Mouse (Mus musculus) fibroblast of lung, adult 2 months (primary cell): Measurements from ENCODE around the gene Pdgfa.

Experiments used
- DNase-seq: peaks from one replicate; pipeline ENCODE4 v3.0.0-alpha.2; 2011; ENCODE audit warnings: low read depth

Gene Pdgfa

DNA sequence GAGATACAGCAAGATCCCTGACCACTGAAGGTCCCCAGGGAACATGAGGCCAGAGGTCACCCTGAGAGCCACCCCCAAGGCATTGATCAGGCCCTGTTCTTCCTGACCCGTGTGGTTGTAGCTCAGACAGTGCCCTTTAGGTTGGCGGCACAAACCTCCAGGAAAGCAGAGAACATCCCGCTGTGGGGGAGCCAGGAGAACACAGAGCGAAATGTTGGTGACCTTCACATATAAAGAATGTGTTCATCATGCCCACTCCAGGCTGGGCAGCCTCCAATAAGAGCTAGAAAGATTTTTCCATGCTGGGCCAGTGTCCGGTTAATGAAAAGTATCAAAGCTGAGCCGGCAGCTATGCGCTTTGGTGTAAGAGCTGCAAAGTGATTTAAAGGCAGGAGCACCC lies 43.2 kb downstream of the Pdgfa start:
- DNase-seq = no peak

- no peak for DNase-seq
Observed at GRCm38 (mm10) chr5:138952969-138953368, 44.2 kb downstream of the Pdgfa start.

GRCm38 (mm10) chr5:138951305-138951704 lies 45.9 kb downstream of the Pdgfa start:
- no peak for DNase-seq

DNA sequence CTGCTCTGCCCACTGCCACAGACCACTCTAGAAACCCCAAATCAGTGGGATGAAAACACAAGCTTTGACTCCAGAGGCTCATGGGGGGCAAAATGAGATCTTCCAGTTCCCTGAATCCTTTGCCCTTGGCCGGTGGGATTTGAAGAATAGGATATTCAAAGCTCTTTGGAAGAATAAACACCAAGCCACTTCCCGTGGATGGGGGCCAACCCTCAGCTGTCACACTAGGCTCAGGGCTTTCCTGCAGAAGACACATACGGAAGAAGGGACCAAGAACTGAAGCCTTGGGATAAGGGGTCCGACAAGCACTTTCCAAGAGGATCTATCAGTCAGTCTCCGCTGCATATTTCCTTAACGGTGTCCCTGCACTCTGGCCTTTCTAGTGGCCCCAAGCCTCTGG lies 48.0 kb downstream of the Pdgfa start:
- DNase-seq = no peak

- DNase-seq = no peak
Observed at GRCm38 (mm10) chr5:138948031-138948980, 48.9 kb downstream of the Pdgfa start.

DNA sequence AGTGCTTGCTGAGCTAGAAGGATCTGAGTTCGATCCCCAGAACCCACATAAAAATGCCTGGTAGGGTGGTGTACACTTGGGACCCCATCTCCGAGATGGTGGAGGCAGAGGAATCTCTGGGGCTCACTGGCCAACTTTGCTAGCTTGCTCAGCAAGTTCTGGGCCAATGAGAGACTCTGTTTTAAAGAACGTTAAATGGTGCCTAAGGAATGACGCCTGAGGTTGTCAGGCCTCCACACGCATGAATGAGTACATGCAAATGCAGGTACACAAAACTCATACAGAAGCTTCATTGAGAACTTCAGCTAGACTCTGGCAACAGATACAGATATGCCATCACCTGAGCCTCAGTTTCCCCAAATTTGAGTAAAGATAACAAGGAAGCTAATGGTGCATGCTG lies 49.7 kb downstream of the Pdgfa start:
- DNase-seq = no peak

- no peak for DNase-seq
Observed at GRCm38 (mm10) chr5:138946931-138947330, 50.2 kb downstream of the Pdgfa start.

DNA sequence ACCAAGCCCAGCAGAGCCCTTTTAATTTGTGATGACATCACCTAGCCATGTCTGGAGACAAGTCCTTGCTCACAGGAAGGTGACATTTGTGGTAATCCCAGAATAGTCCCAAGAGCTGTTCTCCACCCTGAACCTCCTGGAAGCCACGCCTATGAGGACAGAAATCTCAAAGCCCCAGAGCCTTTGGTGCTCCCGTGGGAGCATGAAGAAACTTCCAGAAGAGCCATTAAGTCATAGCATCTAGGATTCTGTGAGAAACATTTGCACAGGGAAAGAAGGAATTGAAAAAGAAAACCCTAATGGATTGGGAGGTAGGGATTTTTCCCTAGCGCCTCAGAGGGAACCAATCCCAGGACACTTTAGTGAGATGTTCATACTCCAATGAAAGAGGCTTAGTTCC lies 52.2 kb downstream of the Pdgfa start:
- no peak for DNase-seq

DNA sequence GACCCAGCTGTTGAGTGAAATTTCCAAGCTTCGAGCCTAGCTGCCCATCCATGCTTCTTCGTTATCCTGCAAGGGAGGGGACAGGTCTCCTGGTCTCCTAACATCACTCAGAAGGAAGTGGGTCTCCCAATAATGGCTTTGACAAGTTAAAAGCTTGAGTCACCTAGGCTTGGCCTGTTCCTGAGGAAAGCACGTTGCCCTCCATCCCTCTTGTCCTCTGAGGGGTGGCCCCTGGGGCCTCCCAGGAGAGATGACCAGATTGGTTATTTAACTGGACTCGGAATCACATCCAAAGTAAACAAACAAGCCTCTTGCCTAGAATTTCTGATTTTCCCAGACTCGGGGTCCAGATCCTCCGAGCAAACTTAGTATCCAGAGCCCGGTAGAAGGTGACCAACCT lies 52.6 kb downstream of the Pdgfa start:
- no peak for DNase-seq

DNA sequence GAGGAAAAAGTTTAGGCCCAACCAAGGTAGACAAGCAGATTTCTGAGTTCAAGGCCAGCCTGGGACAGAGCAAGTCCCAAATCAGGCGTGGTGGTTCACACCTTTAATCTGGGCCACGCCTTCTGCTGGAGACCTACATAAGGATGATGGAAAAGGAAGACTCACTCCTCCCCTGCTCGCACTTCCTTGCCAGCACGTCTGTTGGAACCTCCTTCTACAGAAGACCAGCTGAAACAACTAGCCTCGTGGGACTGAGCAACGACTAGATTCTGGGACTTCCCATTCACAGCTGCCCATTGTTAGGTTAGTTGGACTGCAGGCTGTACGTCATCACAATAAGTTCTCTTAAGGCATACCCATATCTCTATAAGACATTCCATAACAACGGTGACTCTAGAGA lies 55.3 kb downstream of the Pdgfa start:
- no peak for DNase-seq

DNA sequence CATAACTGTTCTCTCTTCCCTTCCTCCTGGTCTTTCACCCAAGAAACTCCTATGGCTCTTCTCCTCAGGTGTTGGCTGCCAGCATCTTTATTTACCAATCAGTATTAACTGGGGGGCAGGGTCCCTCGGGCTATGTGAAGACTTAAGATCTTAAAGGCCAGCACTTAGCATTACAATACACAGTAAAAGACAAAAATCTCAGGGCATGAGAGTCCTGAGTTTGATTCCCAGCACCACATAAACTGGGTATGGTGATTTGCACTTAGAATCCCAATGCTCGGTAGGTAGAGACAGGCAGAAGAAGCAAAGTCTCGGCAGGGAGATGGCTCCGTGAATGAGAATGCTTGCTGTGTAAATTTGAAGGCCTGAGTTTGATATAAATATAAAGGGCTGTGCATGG lies 56.6 kb downstream of the Pdgfa start:
- DNase-seq = no peak

DNA sequence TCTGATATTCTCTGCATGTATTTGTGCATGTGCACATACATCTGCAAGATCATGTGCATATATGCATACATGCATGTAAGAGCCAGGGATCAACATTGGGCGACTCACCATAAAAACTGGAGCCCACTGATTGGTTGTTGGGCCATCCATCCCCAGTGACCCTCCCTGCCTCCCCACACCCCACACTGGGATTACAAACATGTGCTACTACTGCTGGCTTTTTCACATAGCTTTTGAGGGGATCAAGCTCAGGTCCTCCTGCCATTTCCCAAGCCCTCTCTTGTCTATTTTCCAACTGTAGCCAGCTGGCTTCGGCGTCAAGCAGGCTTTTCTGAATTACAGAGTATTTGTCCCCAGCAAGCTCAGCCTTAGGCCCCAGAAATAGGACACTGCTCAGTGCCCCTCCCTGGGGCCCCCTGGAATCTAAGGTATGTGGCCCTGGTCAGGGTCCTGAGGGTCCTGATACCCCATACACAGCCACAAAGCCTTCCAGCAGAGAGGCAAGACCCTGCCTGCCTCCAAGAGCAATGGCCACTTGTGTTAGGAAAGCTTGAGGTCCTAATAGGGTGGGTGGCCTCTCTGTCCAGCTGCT lies 58.5 kb downstream of the Pdgfa start:
- DNase-seq = no peak

GRCm38 (mm10) chr5:138936399-138937089 lies 60.6 kb downstream of the Pdgfa start:
- DNase-seq = no peak

DNA sequence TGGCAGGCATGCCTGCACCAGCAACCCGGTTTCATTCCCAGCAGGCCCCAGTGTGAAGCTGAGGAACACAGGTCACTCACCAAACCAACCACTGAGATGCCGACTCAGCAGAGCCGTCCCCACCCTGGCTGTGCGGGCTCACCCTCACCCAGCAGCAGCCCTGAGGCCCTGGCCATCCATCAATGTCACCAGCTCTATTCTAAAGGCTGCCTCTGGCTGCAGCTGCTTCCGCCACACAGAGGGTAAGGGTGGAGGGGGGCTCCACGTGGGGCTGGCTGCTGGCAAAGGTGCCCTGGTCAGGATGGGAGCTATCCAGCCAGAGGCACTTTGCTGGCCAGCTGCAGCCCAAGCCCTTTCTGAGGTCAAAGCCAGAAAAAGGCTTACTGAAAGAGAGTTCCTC lies 62.6 kb downstream of the Pdgfa start:
- DNase-seq = no peak

DNA sequence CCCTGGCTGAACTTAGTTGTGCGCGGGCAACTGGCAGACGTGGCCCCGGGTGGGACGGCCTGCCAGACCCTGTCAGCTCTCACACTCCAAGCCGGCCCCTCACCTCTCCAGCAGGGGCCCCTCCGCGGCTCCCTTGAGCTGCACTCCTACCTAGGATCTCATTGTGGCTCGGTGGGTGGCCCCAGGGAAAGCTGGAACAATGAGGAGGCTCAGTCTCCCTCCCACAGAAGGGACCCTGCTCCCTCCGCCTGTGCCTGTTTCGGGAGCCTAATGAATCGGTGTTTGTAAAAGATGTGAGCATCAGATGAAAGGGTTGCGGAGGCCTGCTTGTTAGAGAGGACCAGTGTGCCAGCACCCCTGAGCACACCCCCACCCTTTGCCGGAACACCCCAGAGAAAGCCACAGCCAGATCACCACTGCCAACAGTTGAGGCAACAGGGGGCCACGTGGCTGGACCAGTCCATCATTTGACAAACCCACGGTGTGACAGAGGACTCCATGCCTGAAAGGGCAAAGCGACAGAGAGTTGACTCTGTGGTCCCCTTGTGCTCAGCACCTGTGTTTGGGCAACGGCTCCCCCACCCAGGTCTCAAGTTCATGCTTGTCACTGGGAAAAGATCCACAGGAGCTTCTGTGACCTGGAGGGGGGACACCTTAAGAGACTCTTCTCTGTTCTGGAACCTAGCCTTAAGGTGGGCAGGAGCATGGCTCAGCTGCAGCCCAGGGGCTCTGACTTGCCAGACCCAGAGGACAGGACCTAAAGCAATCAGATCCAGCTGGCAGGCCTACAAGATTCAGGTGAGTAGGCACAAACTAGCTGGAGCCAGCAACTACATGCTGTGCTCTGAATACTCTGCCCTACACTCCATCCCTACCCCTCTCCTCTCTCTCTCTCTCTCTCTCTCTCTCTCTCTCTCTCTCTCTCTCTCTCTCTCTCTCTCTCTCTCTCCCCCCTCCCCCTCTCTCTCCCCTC lies 64.4 kb downstream of the Pdgfa start:
- no peak for DNase-seq

DNA sequence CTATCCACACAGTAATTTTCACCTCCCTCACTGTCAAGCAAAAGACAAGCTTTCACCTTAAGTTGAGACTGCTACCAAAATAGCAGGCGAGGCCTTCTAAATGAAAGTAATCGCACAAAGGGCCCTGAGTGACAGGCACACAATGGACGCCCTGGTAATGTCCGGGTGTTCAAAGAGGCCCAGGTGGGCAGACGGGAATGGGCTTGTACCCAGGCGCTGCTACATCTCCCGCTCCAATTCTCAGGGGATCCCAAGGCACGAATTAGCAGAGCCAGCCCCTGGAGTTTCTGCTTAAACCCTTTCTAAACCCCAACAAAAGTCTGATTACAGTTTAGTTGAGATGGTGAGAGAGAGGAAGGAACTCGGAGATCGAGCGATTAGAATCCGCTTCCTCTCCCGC lies 65.3 kb downstream of the Pdgfa start:
- no peak for DNase-seq

DNA sequence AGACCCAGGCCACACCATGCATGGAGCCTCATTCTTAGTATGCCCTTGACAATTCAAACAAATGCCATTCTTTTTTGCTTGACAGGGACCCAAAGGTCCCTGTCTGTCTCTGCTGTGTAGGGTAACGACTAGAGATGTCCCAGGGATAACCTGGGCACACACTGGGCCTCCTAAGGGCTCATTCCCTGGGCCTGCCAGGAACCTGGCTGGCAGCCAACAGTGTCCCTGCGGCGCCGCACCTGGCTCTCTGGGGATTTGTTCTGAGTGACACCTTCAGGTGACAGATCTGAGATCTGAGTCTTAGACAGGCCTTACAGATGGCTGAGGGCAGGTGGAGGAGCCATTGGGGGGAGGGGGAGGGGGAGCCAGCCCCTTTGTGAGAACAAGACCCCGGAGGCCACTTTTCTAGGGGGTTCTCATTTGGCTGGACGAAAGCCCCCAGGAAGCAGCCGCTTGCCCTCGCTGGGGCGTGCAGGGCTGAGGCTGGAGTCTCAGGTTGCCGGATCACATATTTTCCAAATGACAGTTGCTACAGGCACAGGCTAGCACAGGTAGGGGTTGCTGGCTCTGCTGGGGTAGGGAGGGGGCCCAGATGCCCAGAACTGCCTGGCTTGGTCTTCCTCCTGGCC lies 67.2 kb downstream of the Pdgfa start:
- DNase-seq = no peak
